Mouse (Mus musculus) embryo, embryonic 11.5 days (tissue): ENCODE measurements around the gene Saysd1.
A peak's percentile ranks its signal among the peaks of the same experiment; 100 is the strongest.

Source experiments
- DNase-seq: peaks from one replicate; pipeline ENCODE4 v3.0.0-alpha.2; 2012; ENCODE audit warnings: low read depth, low spot score

Saysd1 gene

GRCm38 (mm10) chr14:20112218-20112617, 26.1 kb downstream of the Saysd1 start:
- DNase-seq: no peak

DNA sequence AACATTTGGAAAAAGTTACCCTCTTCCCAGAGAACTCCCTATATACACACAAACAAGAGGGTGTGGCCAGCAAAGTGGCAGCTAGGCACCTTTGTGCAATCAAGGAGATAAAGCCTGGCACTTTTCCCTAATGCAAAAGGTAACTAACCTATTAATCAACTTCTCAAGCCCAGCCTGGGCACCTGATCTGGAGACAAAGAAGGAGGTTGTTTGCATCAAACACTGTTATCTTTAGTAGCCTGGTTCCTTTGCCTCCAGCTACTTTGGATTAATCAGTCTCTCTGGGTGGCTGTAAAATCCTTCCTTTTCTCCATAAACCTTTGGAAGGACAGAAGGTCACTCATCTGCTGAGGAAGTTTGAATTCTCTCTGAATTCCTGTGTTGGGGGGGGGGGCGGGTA, 27.4 kb downstream of the Saysd1 start:
- no peak for DNase-seq

- no peak for DNase-seq
These were observed 32.1 kb downstream of the Saysd1 start for GRCm38 (mm10) chr14:20106271-20106670.

- no peak for DNase-seq
These were observed 35.1 kb downstream of the Saysd1 start for GRCm38 (mm10) chr14:20103207-20103606.

DNA sequence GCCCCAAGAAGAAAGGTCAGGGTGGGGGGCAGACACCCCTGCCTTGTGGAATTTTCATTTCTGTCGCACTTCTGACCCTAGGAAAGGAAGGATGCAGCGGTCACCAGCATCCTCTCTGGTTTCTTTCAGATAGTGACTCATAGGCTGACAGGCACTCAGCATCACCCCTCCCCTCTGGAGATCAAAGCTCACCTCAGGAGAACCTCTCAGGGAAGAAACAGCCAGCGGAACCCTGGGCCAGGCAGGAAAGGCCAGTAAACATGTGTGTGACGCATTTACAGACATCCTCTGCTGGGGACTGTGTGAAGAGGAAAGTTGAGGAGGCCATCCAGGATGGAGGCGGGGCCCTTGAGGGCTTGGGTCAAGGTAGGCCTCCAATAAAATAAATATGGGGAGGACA, 40.3 kb downstream of the Saysd1 start:
- DNase-seq: no peak

DNA sequence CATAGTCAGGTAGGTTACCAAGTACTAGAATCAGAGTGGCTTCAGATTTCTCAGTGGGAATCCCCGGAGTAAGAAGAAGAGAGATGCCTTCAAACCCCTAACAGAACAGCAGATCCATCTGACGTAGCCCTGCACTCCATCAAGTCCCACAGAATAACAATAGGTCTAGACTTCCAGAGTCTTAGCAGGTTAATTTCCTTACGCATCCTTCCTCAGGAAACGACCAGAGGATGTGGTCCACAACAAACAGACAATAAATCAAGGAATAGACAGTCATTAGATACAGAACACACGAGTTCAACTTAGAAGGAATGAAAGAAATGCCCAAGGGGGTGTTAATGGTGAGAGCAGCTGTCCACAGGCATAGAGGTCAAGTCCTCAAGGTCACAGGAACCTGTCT, 43.4 kb downstream of the Saysd1 start:
- DNase-seq: no peak

DNA sequence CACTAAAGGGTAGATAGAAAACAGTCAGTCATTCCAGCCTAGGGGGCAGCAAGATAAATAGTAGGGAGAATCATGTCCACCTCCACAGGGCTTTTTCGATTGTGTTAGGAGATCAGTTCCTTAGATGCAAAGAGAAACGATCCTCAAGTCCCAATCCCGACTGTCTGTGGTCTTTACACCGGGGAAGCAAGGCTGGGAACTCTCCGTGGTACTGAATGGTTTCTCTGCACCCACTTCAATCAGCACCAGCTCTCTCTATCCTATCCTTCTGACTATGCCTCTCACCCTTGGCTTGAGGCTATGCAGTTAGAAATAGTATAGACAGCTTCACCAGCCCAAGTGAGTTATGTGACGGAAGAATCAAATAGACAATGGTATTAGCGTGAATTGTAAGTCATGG, 44.8 kb downstream of the Saysd1 start:
- peak; percentile 66 for DNase-seq

DNA sequence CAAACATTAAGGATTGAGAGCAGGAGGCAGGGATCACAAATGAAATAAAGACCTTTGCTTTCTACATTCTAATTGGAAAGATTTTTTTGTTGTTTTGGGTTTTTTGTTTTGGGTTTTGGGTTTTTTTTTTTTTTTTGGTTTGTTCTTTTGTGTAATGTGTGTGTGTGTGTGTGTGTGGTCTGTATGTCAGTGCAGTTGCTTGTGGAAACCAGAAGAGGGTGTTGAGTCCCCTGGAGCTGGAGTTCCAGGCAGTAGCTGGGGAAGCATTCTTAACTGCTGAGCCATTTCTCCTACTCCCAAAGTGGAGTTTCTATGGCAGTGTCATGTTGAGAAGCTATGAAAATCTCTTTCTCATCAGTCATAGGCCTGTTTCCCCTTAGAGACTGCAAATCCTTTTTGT, 54.0 kb downstream of the Saysd1 start:
- DNase-seq: no peak

- peak; percentile 92 for DNase-seq
These were observed 55.6 kb downstream of the Saysd1 start for GRCm38 (mm10) chr14:20082536-20083325.

GRCm38 (mm10) chr14:20081937-20082533, 56.3 kb downstream of the Saysd1 start:
- DNase-seq: no peak

GRCm38 (mm10) chr14:20081084-20081483, 57.2 kb downstream of the Saysd1 start:
- DNase-seq: no peak

DNA sequence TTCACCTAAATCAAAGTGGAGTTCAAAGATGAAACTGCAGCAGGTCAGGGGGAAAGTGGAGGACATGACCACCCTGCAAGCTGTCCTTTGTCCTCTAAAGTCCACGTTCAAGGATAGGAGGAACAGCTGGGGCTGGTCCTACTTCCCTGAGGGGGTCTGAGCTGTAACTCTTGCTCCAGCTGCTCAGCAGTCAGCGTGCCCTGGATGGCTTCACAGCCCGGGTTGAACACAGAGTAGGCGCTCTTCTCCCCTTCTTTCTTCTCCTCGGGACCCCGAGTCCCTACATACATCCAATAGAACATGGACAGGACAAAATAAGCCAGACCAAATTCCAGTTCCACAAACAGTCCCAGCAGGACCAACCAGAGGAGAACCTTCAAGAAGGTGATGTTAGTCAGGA, 61.2 kb downstream of the Saysd1 start:
- DNase-seq: no peak

DNA sequence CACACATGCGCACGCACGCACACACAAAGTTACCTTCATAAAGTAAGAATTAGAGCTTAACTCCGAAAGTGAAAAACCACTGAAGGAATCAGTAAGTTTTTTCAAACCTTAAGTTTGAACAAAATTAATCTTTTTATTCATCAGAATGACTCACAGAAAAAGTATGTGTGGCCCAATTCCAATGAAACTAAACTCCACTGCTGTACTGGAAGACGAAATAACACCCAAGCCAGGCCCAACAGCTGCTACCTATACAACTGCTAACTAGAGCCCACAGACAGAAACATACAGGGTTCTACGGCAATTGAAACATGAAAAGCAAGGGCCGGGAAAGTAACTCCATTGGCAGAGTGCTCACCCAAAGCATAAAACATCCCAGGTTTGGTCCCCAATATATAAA, 62.8 kb downstream of the Saysd1 start:
- DNase-seq: no peak

DNA sequence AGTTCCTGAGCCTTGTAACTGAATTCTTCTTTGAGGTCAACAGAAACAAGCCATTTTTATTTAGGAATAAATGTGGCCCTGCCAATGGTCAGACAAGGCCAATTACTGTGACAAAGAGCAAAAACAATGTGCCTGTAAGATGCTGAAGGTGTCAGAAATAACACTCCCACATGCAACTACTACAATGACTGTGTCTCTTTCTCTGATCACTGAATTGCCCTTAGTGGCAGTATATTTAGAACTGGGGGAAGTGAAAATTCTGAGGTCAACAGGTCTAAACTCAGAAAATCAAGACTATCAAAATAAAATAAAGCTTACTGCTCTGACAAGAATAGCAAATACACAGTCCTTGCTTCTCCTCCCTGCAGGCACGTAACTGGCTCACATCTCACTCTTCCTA, 63.6 kb downstream of the Saysd1 start:
- DNase-seq: no peak

- no peak for DNase-seq
These were observed 67.7 kb downstream of the Saysd1 start for GRCm38 (mm10) chr14:20070629-20071028.

GRCm38 (mm10) chr14:20068365-20068764, 70.0 kb downstream of the Saysd1 start:
- no peak for DNase-seq

DNA sequence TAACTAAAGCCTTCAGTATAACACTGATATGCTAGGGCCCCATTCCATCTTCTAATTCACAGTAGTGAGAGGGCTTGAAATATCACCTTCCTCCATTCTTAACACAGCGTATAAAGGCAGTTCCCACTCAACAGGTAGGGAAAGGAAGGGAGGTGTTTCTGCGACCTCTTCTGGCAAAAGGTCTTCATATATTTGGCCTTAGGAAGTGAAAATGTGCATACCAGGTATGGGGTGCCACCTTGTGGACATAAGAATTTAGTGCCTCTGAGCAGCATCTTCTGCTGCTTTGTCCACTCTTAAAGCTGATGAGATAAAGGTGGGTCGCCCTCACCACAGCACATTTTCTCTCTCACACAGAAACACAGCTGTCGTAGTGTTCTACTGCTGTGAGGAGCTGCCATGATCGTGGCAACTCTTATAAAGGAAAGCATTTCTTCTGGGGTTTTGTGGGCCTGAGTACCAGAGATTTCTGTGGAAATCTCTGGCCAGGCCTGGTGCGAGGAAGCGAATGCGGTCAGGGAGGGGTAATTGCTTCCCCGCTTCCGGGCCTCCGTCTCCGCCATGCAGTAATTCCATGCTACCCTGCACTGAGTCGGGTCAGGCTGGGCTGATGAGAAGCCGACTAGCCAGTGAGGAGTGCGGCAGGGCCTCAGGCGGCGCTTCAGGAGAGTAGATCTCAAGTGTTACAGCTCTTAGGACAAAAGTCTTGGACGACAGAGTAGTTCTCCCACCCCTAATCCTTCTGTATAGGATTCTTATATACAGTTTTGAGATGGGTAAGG, 70.8 kb downstream of the Saysd1 start:
- peak; percentile 75 for DNase-seq

DNA sequence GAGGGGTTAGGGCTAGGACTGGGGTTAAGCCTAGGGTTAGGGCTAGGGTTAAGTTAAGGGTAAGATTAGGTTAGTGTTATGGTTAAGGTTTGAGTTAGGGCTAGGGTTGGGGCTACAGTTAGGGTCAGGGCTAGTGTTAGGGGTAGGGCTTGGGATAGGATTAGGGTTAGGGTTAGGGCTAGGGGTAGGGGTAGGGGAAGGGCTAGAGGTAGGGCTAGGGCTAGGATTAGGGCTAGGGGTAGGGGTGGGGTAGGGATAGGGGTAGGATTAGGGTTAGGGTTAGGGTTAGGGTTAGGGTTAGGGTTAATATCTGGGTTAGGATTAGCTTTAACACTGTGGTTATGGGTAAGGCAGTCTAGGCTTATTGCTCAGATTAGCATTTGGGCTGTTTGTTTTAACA, 73.6 kb downstream of the Saysd1 start:
- DNase-seq: no peak

GRCm38 (mm10) chr14:20048481-20048835, 89.9 kb downstream of the Saysd1 start:
- DNase-seq: no peak

DNA sequence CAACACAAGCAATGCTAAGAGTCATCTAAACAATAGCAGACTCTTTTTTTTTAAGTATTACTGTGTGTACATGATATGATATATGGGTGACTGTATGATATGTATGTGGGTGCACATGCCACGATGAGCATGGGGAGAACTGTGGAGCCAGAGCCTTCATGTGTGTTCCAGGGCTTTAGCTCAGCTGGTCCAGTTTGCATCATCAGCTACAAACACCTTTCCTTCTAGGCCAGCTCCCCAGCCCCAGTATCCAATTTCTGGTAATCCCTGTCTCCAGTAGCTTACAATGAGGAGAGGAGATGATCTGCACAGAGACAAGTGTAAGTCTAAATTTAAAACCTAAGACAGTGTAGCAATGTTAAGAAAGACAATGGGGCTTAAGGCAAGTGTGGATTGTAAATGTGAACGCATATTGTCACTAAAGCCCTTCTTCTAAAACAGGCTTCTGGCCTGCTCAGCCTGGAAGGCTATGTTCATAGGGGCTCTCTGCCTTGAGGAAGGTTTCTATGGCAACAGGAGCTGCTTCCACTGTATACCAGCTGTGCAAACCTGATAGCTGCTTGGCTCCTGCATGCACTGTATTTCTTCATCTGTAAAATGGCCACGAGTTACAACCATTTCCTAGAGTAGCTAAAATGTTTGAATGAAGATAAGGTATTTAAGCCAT, 90.4 kb downstream of the Saysd1 start:
- no peak for DNase-seq

DNA sequence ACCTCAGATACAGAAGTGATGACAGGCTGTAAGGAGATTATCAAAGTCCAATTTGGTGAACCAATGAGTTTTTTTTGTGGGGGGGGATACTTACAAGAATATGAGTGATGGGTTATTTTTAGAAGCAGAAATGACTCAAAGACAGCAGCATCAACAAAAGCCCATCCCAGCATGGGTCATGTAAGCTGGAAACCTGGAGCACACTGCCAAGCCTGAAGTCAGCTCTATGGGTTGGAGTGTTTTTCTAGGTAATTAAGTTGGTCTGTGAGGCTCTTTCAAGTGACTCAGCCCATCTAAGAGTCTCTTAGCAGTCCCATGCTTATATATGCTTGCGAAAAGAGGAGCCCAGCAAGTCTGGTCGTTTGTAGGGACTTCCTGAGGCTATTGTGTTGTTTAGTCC, 91.0 kb downstream of the Saysd1 start:
- no peak for DNase-seq

GRCm38 (mm10) chr14:20044036-20044435, 94.3 kb downstream of the Saysd1 start:
- DNase-seq: no peak
